Mouse (Mus musculus): ENCODE results near the gene Lfng.

The Lfng gene

GRCm38 (mm10) chr5:140616691-140617090, 9.6 kb downstream of the Lfng start:
- peak; percentile 43 for DNase-seq

- peak; percentile 41 for DNase-seq
These were observed 10.6 kb downstream of the Lfng start for GRCm38 (mm10) chr5:140617714-140618113.

- DNase-seq, result peak; percentile 90
These were observed 12.1 kb downstream of the Lfng start for GRCm38 (mm10) chr5:140619151-140619771.

DNA sequence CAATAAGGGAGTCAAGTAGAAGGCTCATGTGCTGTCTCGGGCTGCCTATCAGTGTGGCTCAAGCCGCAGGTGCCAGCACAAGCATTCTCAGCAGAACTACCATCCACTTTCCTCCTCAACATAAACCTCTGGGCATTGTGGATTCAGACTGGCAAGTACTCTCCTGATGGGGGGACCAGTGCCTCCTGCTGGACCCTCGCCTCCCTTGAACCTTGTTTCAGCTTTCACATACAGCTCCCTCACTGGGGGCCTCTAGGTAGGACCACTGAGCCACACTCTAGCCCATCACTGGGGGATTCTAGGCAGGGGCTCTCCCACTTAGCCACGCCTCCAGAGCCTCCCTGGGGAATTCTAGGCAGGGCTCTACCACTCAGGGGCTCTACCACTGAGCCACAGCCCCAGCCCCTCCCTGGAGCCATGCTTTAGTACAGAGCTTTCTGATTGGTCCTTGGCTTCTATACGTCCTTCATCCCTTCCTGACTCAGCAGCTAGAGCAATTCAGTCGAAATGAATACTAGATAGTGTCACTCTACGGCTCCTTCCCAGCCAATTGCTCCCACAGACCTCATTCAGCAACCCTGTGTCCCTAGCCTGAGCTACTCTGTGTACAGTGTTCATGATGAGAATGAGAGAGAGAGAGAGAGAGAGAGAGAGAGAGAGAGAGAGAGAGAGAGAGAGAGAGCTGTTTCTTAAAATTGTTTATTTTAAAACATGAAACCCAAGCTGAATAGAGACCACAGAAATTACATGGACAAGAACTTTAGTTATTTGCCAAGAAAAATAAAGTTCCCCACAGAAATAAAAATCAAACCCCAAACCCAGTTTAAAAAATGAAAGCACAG, 13.0 kb downstream of the Lfng start:
- DNase-seq, result peak; percentile 29

DNA sequence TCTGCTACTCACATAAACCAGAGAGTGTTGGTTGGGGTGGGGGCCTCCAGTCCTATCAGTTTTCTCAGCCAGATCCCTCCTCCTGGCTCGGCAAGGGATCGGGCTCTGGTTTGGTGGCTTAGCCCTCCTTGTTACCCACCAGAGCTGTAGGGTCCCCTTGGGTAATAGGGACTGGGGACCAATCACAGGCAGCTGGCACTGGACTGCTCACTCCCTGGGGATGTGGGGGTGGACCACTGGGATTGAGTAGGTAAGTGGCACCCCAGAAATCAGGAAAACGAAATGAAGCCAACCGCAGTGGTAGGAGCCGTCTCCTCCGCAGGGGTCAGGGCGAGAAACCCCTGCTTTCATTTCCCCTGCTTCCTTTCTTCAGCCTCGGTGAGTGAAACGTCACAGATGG, 14.0 kb downstream of the Lfng start:
- DNase-seq, result peak; percentile 21

DNA sequence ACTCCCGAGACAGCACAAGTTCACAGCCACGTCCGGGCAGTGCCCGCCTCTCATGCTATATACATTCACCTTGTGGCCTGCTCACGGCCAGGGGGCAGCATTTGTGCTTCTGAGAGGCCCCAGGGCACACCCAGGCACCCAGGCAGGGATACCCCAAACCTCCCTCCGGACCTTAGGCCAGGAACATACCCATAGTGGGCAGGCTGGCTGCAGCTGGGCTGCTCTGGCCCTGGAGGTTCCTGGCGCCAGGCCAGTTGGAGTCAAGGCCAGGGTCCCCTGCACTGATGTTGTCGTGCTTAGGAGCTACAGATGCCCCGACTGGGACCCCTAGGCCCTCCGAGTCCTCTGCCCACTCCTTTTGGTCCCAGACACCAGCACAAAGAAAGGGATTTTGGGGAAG, 14.4 kb downstream of the Lfng start:
- DNase-seq, result peak; percentile 56

DNA sequence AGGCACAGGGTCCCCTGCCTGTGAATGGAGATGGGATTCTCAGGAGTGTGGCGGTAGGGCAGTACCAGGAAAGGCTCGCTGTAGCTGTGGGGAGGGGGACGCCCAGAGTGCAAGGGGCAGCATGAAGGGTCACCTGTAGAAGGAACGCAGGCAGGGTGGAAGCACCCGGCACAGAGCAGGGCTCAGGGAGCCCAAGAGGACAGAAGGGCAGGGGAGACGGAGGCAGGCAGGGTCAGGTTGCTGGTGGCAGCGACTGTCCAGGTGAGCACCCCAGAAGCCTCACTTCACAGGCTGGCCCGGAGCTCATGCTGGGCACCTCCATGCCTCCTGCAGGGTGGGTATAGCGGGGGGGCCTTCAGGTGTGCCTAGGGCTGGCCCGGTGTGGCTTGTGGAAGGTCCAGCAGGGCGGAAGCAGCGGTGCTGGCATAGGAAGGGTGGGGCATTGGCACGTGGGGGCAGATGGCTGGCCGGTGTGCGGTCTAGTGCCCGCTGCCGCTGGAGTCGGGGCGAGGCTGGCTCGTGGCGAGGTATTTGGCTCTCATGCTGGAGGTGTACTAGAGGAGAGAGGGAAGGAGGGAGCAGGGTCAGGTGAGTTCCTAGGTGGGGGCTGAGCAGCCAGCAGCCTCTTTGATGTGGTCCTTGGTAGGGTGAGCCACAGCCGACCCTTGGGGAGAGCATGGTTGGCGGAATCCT, 16.0 kb downstream of the Lfng start:
- DNase-seq, result no peak

- DNase-seq, result no peak
These were observed 16.7 kb downstream of the Lfng start for GRCm38 (mm10) chr5:140623791-140624190.

DNA sequence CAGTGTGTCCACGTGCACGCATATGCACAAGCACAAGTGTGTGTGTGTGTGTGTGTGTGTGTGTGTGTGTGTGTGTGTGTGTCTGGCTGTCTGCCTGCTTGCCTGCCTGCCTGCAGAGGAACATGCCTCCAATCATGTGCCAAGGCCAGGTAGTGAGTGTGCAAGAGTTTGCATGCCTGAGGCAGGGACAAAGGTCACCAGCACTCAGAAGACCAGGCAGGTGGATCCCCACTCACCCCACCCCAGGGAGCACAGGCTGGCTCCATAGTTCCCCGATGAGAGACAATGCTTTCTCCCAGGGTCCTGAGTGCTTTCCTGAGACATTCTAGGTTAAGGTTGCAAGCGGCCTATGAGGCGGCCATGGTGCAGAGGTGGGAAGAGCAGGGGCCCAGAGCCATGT, 17.1 kb downstream of the Lfng start:
- peak; percentile 30 for DNase-seq

- DNase-seq, result no peak
These were observed 17.8 kb downstream of the Lfng start for GRCm38 (mm10) chr5:140624961-140625360.

GRCm38 (mm10) chr5:140627580-140627979, 20.5 kb downstream of the Lfng start:
- no peak for DNase-seq

GRCm38 (mm10) chr5:140628995-140629394, 21.9 kb downstream of the Lfng start:
- peak; percentile 39 for DNase-seq

DNA sequence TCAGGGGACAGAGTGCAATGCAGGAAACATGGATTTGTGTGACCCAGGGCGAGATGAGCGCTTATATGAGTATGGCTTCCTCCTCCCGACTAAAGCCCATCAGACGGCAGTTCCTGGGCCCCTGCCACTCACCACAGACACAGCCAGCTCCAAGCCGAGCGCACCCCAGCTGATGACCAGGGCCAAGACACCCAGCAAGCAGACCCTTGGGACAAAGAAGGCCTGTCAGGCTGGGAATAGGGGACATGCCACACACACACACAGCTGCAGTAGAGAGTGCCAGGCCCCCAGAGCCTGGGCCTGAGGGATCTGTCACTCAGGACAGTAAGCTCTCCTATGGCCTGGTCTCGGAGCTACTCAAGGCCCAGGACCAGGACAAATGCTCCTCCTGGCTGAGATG, 26.3 kb downstream of the Lfng start:
- no peak for DNase-seq

DNA sequence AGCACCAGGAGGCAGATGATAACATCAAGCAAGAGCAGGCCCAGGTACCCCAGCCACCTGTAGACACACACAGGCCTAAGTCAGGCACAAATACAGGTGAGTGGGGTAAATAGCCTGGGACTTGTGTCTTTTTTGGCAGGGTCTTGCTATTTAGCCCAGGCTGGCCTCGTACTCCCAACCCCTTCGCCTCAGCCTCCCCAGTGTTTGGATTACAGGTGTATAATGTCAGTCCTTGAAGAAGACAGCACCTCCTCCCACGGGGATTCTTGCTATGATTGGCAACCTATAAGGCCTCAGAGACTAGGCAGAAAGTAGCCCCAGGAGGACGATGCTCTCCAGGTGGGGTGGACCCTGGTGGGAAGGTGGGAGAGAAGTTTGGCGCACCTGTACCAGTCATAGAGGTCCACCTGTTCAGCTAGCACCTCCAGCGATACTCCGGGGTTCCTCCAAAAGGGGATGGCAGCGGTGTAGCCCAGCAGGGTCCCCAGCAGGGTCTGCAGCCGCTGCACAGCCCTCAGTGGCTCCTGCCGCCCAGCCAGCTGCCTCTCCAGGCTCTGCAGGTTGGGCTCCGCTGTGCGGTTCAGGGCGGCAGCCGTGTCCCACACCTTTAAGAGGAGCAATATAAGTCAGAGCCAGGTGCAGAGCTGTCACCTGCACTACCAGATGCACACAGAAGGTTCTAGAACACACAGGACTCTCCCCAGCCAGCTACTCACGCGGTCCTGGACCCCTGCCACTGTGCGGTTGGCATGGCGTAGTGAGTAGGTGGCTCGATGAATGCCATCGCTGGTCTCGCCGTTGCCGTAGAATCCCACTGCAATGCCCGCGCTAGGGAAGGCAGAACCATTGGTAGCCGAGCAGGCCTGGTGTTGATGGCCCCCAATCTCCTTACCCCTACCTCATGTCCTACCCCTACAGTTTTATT, 27.9 kb downstream of the Lfng start:
- DNase-seq, result no peak

GRCm38 (mm10) chr5:140636316-140637057, 29.4 kb downstream of the Lfng start:
- peak; percentile 50 for DNase-seq

DNA sequence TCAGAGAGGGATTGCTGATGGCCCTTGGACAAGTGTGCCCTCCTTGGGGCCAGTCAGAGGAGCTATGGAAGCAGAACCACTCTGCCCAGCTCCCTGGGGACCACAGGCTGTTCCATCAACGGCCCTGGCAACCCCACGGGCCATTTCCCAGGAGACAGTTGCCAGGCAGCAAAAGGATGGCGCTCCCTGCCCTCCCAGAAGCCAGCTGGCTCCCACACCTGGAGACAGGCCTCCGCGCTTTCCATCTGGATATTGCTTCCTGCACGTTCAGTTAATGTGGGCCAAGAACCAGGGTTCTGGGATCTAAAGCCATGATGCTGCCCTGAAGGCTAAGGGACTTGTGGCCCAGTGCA, 29.9 kb downstream of the Lfng start:
- DNase-seq, result peak; percentile 34

DNA sequence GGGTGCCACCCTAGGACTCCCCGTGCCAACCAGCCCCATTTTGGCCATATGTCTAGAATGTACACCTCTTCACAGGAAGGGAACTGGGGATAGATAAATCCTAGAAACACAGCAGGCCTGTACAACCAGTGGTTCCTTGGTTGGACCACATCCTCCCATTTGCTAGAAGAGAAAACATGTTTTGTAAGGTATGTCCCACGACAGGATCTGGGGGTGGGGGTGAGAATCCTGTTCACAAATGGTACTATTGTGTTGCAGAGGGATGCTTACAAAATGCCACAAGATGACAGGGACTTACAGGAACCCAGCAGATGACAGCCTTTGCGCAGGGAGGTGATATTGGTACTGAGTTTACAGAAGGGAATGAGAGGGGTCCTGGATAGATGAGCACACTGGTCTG, 30.9 kb downstream of the Lfng start:
- DNase-seq, result no peak

DNA sequence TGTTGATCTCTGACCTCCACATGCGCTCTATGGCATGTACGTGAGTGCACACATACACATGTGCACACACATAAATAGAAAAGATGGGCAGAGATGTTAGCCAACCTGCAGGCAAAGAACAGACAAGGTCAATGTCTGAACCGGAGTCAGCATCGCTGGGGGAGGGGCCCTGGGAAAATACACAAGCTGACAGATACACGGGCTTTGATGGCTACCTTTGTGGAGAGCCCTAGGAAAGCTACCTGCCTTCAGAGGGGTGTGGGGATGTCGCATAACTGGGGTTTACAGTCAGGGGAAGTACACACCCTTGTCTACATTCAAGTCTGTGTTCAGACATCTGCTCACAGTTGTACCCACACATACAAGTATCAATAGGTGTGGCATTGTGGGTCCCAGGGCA, 31.4 kb downstream of the Lfng start:
- DNase-seq, result no peak

GRCm38 (mm10) chr5:140639312-140639711, 32.2 kb downstream of the Lfng start:
- no peak for DNase-seq

- peak; percentile 37 for DNase-seq
These were observed 32.8 kb downstream of the Lfng start for GRCm38 (mm10) chr5:140639871-140640270.

DNA sequence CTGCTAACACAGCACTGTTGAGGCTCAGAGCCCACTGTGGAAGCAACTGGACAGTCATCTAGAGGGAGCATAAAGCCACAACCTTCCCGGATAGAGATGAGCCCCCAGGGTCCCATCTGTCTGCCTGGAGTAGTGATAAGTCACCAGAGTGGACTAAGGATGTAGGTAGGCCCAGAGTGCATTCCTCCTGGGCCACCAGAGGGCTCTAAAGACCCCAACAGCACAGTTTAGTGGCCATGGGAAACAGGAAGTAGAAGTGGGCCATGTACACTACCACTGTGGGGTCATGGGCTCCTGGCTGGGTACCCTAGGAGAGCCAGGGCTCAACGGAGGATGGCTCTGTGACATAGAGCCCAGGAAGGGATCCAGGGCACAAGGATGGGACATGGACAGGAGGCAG, 33.7 kb downstream of the Lfng start:
- DNase-seq, result no peak
